Mouse (Mus musculus) forebrain, embryonic 16.5 days (tissue): Measurements from ENCODE around the gene Eno2. TPM values are rescaled to one million over a fixed set of nuclear protein-coding genes. Genes with fewer than 3 reads are reported as not detected.

Experiments
- ATAC-seq: fragments of 200-750 bp; cut with Nextera tagmentation; 2 replicates; pipeline ENCODE4 v1.8.0; 2017; ENCODE audit warnings: mild to moderate bottlenecking, moderate library complexity
- H3K27ac ChIP-seq: fragments of 300-500 bp; sonication (generic); 2 replicates; pipeline ENCODE4 v1.5.1; 2014; ENCODE audit warnings: low read length, control low read depth
- H3K27me3 ChIP-seq: fragments of 300-500 bp; sonication (generic); replicated peaks from 2 replicates; pipeline ENCODE4 v1.6.1; 2014; ENCODE audit warnings: low read length; ENCODE audit not compliant: control insufficient read depth, insufficient read depth
- H3K36me3 ChIP-seq: fragments of 300-500 bp; sonication (generic); 2 replicates; pipeline ENCODE4 v1.6.1; 2014; ENCODE audit not compliant: control insufficient read depth, insufficient read depth
- H3K4me1 ChIP-seq: fragments of 300-500 bp; sonication (generic); replicated peaks from 2 replicates; pipeline ENCODE4 v1.6.1; 2014; ENCODE audit warnings: low read length; ENCODE audit not compliant: control insufficient read depth, insufficient read depth
- H3K4me2 ChIP-seq: fragments of 300-500 bp; sonication (generic); 2 replicates; pipeline ENCODE4 v1.6.1; 2014; ENCODE audit warnings: mild to moderate bottlenecking, low read length, control low read depth
- H3K4me3 ChIP-seq: fragments of 300-500 bp; sonication (generic); replicated peaks from 2 replicates; pipeline ENCODE4 v1.5.1; 2014; ENCODE audit warnings: mild to moderate bottlenecking, low read length, control low read depth
- H3K9ac ChIP-seq: fragments of 300-500 bp; sonication (generic); replicated peaks from 2 replicates; pipeline ENCODE4 v1.6.1; 2014; ENCODE audit warnings: low read depth, low read length, control low read depth
- H3K9me3 ChIP-seq: fragments of 300-500 bp; sonication (generic); 2 replicates; pipeline ENCODE4 v1.6.1; 2016; ENCODE audit warnings: low read length; ENCODE audit not compliant: control insufficient read depth
- WGBS: fragments of 180-500 bp; shearing (Covaris S2); extraction: QIAGEN DNeasy Blood & Tissue Kit; methylation state at CpG from one replicate; pipeline ENCODE4 v1.1.7; 2014; 5-methylcytosine and 5-hydroxymethylcytosine counted together
- polyA plus RNA-seq: library from polyadenylated mRNA; unstranded; fragments of >200 nt; fragmentation: Nextera tagmentation; extraction: Ambion mirVana; gene quantifications from 2 replicates; pipeline ENCODE4 v1.2.1, GENCODE M21; 2015

The Eno2 gene
- polyA plus RNA-seq, 1 experiment from 2014 or later, result 63.3 TPM

DNA sequence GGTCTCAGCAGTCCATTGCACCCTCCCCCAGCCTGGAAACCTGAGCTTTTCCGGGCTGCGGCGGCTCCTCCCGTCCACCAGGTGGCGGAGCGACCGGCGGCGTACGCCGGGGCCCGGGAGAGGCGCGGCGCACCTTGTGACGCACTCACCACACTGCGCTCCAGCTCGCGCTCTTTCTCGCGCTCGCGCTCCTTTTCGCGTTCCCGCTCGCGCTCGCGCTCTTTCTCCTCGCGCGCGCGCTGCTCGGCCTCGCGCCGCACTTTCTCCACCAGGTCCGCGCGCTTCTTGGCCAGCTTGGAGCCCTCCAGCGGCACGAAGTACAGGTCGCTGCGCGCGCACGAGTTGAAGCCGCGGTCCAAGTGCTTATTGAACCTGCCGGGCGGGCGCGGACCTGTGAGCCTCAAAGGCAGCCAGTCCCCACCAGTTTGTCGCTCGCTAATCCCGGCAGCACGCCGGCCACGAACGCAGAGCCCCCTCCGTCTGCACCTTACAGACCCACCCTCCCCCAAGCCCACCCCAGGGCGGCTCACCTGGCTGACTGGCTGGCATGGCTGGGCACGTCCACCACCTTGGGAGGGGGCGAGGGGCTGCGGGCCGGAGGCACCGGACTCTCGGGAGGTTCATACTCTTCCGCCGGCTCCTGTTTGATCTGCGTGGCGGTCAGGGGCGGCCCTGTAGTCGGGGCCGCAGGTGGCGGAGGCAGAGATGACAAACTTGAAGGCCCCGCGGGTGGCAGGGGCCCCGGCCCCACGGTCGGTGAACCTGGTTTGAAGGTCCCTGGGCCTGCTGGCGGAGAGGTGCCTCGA lies 23.8 kb downstream of the Eno2 start:
- Histone ChIP-seq H3K27ac (peak overlapping the region; percentile 81), H3K9ac (peak overlapping the region; percentile 74), H3K36me3 (peaks cover 15% of the 10 kb centered on the region), H3K27me3 (no peaks in the 10 kb centered on the region), H3K4me1 (peaks cover 23% of the 10 kb centered on the region), H3K4me2 (peak overlapping the region; percentile 75), H3K4me3 (peak overlapping the region; percentile 50), H3K9me3 (no peaks in the 10 kb centered on the region)
- under 1% methylated on average over 76 of the region's 85 CpGs for WGBS
- ATAC-seq, result peak; percentile 82

DNA sequence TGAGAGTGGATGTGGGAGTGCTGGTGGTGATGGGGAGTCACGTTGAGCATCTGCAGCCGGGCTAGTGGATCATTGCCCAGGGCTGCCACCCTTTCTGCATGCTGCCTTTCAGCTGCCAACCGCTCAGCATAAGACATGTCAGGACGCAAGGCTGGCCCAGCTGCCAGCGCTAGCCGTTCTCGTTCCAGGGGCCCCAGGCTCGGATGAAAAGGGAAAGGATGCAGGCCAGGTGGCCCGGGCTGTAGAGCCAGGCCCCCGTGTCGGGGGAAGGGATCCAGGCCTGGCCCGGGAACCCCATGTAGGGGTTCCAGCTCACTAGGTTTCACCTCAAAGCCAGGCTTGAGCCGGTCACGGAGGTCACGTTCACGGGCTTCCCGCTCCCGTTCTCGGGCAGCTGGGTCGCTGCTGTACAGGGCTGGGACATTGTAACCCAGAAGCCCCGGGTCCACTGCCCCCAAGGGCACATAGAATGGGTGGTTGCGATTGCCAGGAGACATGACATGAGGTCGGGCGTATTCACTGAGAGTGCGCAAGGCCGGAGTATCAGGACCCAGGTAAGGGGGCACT lies 24.6 kb downstream of the Eno2 start:
- 64% methylated on average over 26 of the region's 26 CpGs for WGBS
- no peaks in the 10 kb centered on the region for H3K27me3 ChIP-seq
- peak overlapping the region; percentile 71 for H3K27ac ChIP-seq
- peak overlapping the region; percentile 50 for H3K4me3 ChIP-seq
- H3K4me2 ChIP-seq, result peak overlapping the region; percentile 75
- ATAC-seq, result no peak
- H3K9ac ChIP-seq, result peak overlapping the region; percentile 74
- no peaks in the 10 kb centered on the region for H3K9me3 ChIP-seq
- H3K36me3 ChIP-seq, result peaks cover 15% of the 10 kb centered on the region
- peaks cover 26% of the 10 kb centered on the region for H3K4me1 ChIP-seq

DNA sequence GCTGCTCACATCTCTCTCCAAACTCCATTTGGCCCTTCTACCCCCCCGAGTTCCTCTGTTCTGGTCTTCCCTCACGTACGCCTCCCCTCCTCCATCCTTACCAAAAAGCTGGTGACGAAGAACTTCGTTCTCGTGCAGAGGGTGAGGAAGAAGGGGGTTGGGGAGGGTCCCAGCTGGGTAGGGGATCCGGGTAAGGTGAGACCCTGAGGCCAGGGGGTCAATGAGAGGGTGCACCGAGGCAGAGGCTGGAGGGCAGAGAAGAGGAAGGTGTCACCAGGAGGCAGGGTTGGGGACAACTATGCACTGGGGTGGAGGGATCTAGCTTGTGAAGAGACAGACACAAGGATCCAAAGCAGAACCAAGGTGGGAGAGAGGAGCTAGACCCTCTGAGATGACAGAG lies 25.8 kb downstream of the Eno2 start:
- H3K36me3 ChIP-seq, result peaks cover 11% of the 10 kb centered on the region
- H3K27ac ChIP-seq, result no peak overlapping the region
- ATAC-seq, result no peak
- H3K9me3 ChIP-seq, result no peaks in the 10 kb centered on the region
- 94% methylated on average over 8 of the region's 8 CpGs for WGBS
- H3K4me1 ChIP-seq, result peaks cover 38% of the 10 kb centered on the region
- H3K4me3 ChIP-seq, result no peak overlapping the region
- H3K4me2 ChIP-seq, result no peak overlapping the region
- H3K27me3 ChIP-seq, result no peaks in the 10 kb centered on the region
- H3K9ac ChIP-seq, result no peak overlapping the region

DNA sequence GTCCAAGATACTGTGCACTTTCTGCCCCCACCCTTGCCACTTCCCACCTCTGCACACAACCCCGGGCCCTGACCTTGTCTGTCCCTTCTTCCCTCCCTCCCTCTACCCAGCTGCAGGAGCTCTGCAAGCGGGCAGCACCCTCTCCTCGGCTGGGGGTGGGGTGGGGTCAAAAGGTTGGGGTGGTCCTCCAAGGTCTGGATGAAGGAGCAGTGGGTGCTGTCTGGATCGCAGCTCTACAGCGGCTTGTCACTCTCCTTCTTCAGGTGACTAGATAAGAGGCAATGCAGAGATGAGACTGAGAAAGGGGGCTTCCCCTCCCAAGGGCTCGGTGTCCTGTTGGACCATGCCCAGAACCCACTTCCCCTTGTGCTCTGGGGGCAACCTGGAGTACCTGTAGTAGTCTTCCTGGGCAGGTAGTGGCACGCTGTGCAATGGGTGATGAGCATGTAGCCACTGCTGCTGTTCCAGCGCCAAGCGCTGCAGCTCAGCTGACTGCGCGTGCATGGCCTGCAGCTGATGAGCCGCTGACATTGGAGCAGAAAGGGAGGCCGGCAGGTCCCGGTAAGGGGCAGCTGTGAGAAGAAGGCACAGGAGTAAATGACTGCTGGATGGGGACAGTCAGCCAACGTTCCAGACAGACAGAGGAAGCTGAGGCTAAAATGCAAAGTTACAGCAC lies 26.5 kb downstream of the Eno2 start:
- no peaks in the 10 kb centered on the region for H3K27me3 ChIP-seq
- 90% methylated on average over 15 of the region's 15 CpGs for WGBS
- peaks cover 11% of the 10 kb centered on the region for H3K36me3 ChIP-seq
- H3K4me2 ChIP-seq, result no peak overlapping the region
- H3K9me3 ChIP-seq, result no peaks in the 10 kb centered on the region
- no peak for ATAC-seq
- no peak overlapping the region for H3K9ac ChIP-seq
- no peak overlapping the region for H3K4me3 ChIP-seq
- peaks cover 40% of the 10 kb centered on the region for H3K4me1 ChIP-seq
- no peak overlapping the region for H3K27ac ChIP-seq

DNA sequence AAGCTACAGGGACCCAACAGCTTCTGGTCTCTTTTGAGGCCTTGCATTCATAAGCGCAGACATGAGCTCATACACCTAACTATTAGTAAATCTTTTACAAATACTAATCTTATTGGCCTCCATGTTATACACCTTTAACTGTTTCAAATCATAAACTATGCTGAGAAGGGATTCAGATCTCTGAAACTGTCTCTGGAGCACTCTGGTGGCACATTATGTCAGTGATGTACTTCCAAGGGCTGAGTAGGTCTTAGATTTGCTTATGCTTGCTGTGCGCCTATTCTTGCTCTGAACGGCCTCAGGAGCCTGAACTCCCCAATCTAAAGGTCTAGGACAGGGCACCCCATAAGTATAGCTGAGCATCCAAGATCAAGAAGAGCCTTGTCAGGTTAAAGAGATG lies 27.6 kb downstream of the Eno2 start:
- 73% methylated on average over 3 of the region's 3 CpGs for WGBS
- ATAC-seq, result no peak
- Histone ChIP-seq H3K4me1 (peaks cover 40% of the 10 kb centered on the region), H3K4me3 (peak overlapping the region; percentile 74), H3K9me3 (no peaks in the 10 kb centered on the region), H3K27ac (peak overlapping the region; percentile 96), H3K27me3 (no peaks in the 10 kb centered on the region), H3K4me2 (peak overlapping the region; percentile 52), H3K9ac (peak overlapping the region; percentile 93), H3K36me3 (peaks cover 4% of the 10 kb centered on the region; the same call in 1 of the 2 replicates)

DNA sequence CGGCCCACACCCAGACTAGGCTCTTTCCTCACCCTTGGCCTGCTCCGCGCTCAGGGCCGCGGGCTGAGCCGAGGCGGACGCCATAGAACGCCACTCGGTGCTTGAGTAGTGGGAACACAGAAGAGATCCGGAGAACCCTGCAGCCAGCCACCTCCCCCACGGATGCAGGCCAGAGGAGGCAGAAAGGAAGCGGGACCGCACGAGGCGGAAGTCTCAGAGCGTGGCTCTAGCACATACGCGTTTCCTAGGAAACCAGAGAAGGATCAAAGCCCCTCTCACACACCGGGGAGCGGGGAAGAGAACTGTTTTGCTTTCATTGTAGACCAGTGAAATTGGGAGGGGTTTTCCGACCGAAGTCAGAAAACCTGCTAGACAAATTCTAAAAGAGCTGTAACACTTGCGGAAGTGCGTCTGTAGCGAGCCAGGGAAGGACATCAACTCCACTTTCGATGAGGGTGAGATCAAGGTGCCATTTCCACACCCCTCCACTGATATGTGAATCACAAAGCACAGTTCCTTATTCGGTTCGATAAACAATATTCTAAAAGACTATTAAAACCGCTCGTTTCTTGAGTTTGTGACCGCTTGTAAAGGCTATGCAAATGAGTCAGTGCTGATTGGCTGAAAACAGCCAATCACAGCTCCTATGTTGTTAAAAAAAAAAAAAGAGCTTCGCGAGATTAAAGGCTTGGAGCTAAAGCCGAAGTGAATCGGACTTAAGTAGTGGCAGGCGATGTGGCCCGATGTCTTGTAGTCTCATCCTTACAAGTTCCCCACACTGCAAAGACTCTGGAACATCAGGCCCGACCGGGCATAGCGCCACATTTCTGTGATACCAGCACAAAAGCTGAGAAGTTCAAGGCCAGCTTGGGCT lies 28.3 kb downstream of the Eno2 start, which contains the start of gene Grcc10:
Grcc10 (minus strand) TSS at position 487 of the 874 bp plus-strand sequence.
- WGBS, result under 1% methylated on average over 41 of the region's 41 CpGs
- H3K36me3 ChIP-seq, result peaks cover 4% of the 10 kb centered on the region; the same call in 1 of the 2 replicates
- peak within 1 kb of the TSS; percentile 74 for H3K4me3 ChIP-seq
- peak within 1 kb of the TSS; percentile 93 for H3K9ac ChIP-seq
- peak within 1 kb of the TSS; percentile 52 for H3K4me2 ChIP-seq
- peak within 1 kb of the TSS; percentile 96 for H3K27ac ChIP-seq
- peak; percentile 85 for ATAC-seq
- no peaks in the 10 kb centered on the region for H3K27me3 ChIP-seq
- H3K9me3 ChIP-seq, result no peaks in the 10 kb centered on the region
- peaks cover 35% of the 10 kb centered on the region for H3K4me1 ChIP-seq

DNA sequence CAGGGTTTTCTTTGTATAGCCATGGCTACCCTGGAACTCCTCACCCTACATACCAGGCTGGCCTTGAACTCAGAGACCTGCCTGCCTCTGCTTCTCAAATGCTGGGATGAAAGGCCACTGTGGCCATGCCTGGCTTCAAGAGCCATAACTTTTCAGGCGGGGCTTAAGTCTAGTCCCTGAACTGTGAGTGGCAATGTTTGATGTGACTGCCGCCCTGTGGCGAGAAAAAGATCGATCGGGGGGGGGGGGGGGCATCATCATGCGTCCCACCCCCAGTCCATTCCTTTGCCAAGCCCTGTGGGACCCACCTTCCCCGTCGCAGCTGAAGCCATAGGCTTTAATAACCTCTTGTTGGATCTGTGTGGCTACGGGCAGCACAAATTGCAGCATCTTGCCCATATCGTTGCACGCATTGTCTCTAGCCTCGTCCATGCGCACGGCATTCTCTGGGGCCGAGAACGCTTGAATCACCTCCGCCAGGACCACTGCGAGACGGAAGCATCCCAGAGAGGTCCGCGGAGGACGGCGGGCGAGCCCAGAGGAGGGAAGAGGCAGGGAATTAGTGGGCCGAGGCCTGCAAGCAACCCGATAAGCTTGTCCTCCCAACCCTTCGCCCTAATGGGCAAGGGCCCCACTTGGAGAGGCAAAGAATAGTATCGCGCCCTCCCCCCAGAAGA lies 29.1 kb downstream of the Eno2 start:
- H3K4me1 ChIP-seq, result peaks cover 32% of the 10 kb centered on the region
- ATAC-seq, result peak; percentile 26
- H3K27me3 ChIP-seq, result no peaks in the 10 kb centered on the region
- H3K4me3 ChIP-seq, result peak overlapping the region; percentile 74
- peak overlapping the region; percentile 52 for H3K4me2 ChIP-seq
- no peaks in the 10 kb centered on the region for H3K9me3 ChIP-seq
- peaks cover 4% of the 10 kb centered on the region; the same call in 1 of the 2 replicates for H3K36me3 ChIP-seq
- under 1% methylated on average over 29 of the region's 29 CpGs for WGBS
- H3K9ac ChIP-seq, result peak overlapping the region; percentile 93
- peak overlapping the region; percentile 96 for H3K27ac ChIP-seq

DNA sequence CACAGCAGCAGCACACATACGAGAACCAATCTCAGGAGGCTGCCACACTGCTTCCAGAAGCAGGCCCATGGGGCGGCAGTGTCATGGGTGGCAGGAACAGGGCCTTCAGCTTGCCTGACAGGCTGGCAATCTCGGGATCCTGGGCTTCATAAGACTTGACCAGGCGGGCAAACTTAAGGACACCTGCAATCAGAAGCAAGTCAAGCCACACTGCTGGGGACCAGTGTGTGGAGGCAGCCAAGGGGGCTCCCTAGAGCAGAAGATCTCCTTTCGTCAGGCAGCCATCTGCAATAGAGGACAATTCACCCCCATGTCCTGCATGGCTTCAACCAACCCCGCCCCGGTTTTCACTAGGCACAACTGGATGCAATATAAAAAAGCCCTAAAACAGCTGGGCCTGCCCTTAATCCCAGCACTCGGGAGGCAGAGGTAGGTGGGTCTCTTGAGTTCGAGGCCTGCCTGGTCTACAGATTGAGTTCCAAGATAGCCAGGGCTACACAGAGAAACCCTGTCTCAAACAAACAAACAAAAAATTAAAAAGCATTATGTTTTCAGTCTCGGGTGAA lies 30.2 kb downstream of the Eno2 start:
- Histone ChIP-seq H3K36me3 (peaks cover 4% of the 10 kb centered on the region; the same call in 1 of the 2 replicates), H3K27me3 (no peaks in the 10 kb centered on the region), H3K9me3 (no peaks in the 10 kb centered on the region), H3K4me3 (no peak overlapping the region), H3K27ac (no peak overlapping the region), H3K4me2 (no peak overlapping the region; the same call in 1 of the 2 replicates), H3K4me1 (peaks cover 25% of the 10 kb centered on the region), H3K9ac (no peak overlapping the region)
- 83% methylated on average over 10 of the region's 10 CpGs for WGBS
- no peak for ATAC-seq
